Mouse (Mus musculus) heart, embryonic 13.5 days (tissue): ENCODE results near the gene Ap1ar. TPM values are rescaled to one million over a fixed set of nuclear protein-coding genes. Genes with fewer than 3 reads are reported as not detected.

Experiments
- ATAC-seq: fragments of 200-750 bp; cut with Nextera tagmentation; 2 replicates; pipeline ENCODE4 v1.8.0; 2017; ENCODE audit warnings: moderate TSS enrichment; ENCODE audit not compliant: insufficient number of reproducible peaks, low FRiP score, low TSS enrichment; ENCODE audit errors: extremely low read depth
- H3K27ac ChIP-seq: fragments of 300-500 bp; sonication (generic); replicated peaks from 2 replicates; pipeline ENCODE4 v1.5.1; 2015; ENCODE audit warnings: moderate library complexity, mild to moderate bottlenecking, inconsistent platforms
- H3K27me3 ChIP-seq: fragments of 300-500 bp; sonication (generic); replicated peaks from 2 replicates; pipeline ENCODE4 v1.6.1; 2015; ENCODE audit warnings: mild to moderate bottlenecking, inconsistent platforms
- H3K36me3 ChIP-seq: fragments of 300-500 bp; sonication (generic); 2 replicates; pipeline ENCODE4 v1.6.1; 2015; ENCODE audit warnings: mild to moderate bottlenecking, inconsistent platforms
- H3K4me1 ChIP-seq: fragments of 300-500 bp; sonication (generic); 2 replicates; pipeline ENCODE4 v1.6.1; 2015; ENCODE audit warnings: inconsistent platforms
- H3K4me2 ChIP-seq: fragments of 300-500 bp; sonication (generic); 2 replicates; pipeline ENCODE4 v1.6.1; 2015; ENCODE audit warnings: inconsistent platforms, mild to moderate bottlenecking, moderate library complexity
- H3K4me3 ChIP-seq: fragments of 300-500 bp; sonication (generic); 2 replicates; pipeline ENCODE4 v1.5.1; 2015; ENCODE audit warnings: moderate library complexity, mild to moderate bottlenecking, inconsistent platforms
- H3K9ac ChIP-seq: fragments of 300-500 bp; sonication (generic); 2 replicates; pipeline ENCODE4 v1.6.1; 2015; ENCODE audit warnings: inconsistent platforms, mild to moderate bottlenecking, moderate library complexity
- H3K9me3 ChIP-seq: fragments of 300-500 bp; sonication (generic); 2 replicates; pipeline ENCODE4 v1.6.1; 2016; ENCODE audit warnings: inconsistent platforms
- WGBS: fragments of 180-500 bp; shearing (Covaris S2); methylation state at CpG from one replicate; pipeline ENCODE4 v1.1.7; 2015; ENCODE audit warnings: mixed read lengths; 5-methylcytosine and 5-hydroxymethylcytosine counted together
- polyA plus RNA-seq: library from polyadenylated mRNA; unstranded; fragments of >200 nt; fragmentation: Nextera tagmentation; extraction: Ambion mirVana; gene quantifications from 2 replicates; pipeline ENCODE4 v1.2.1, GENCODE M21; 2015

The Ap1ar gene
- polyA plus RNA-seq, 1 experiment from 2014 or later, result 27.5 TPM

DNA sequence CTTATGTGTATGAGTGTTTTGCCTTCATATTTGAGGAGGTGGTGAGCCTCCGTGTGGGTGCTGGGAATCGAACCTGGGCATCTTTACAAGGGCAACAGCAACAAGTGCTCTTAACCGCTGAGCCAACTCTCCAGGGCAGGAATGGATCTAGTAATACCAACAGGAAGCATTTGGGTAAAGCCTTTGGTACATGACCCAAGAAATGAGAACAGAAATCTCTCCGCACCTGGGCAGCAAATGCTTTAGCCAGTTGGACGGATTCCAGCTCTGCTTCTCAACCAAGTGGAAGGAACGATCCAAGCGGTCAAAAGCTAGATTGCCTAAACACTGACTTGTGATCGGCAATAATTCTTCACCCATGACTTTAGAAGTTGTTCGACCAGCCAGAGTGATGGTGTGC lies 56.4 kb downstream of the Ap1ar start:
- 92% methylated on average over 9 of the region's 9 CpGs for WGBS
- Histone ChIP-seq H3K9ac (no peak overlapping the region), H3K36me3 (no peaks in the 10 kb centered on the region), H3K4me1 (peaks cover 7% of the 10 kb centered on the region; the same call in 1 of the 2 replicates), H3K4me3 (no peak overlapping the region), H3K9me3 (no peaks in the 10 kb centered on the region), H3K27ac (no peak overlapping the region), H3K4me2 (no peak overlapping the region), H3K27me3 (no peaks in the 10 kb centered on the region)
- ATAC-seq, result no peak

DNA sequence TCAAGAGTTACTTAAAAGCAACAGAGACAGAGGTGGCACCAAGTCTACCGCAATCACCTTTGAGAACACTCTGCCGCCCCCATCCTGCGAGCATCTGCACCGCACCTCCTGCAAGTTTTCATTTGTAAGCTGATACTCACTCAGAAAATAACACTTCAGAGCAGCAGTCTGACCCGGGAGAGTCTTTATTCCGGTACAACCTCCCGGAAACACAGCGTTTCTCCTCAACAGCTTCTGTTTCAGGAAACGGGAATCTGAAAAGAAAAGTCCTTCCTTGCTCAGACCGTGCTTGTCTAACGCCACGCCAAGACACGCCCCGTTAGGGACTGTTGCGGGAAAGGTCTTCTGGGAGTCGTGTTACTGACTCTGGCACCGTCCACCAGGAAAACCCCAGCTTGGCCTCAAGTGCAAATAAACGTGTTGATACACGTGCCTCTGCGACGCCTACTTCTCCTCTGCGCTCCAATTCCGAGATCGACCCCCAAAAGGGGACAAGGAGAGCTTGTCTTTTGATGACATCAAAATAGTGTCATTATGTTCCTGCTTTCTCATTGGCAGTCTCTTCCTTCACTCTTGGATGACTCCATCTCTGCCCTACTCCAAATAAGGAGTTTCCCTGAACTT lies 57.2 kb downstream of the Ap1ar start, which contains the start of gene Alpk1:
Alpk1 (minus strand) TSS at position 507 of the 624 bp plus-strand sequence.
- ATAC-seq, result no peak; the same call in 1 of the 2 replicates
- Histone ChIP-seq H3K9ac (peak within 1 kb of the TSS; percentile 73), H3K27me3 (no peaks in the 10 kb centered on the region), H3K36me3 (no peaks in the 10 kb centered on the region), H3K4me1 (peaks cover 7% of the 10 kb centered on the region; the same call in 1 of the 2 replicates), H3K27ac (peak within 1 kb of the TSS; percentile 53; the same call in 1 of the 2 replicates), H3K4me2 (peak within 1 kb of the TSS; percentile 71), H3K9me3 (no peaks in the 10 kb centered on the region), H3K4me3 (peak within 1 kb of the TSS; percentile 57)
- under 1% methylated on average over 24 of the region's 24 CpGs for WGBS

DNA sequence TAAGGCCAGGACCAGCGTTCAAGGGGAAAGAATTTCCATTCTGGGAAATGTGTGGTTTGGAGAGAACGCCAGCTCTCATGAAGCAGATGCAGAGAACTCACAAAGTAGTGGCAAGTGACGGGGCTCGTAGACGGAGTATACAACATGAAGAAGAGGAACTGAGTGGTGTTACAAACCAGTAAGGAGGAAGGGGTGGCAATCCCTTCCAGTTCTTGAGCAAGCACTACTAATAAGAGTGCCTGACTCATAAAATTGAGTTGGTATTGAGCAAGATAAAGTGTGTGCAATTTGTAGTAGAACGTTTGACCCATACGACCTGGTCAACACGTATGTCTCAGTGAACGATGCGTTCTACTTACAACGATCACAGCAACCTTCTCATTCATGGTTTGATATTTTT lies 68.2 kb downstream of the Ap1ar start:
- Histone ChIP-seq H3K27me3 (0 out of 2 replicates have a peak, but pooled peaks cover 6% of the 10 kb centered on the region), H3K9me3 (no peaks in the 10 kb centered on the region), H3K4me3 (no peak overlapping the region), H3K9ac (no peak overlapping the region), H3K36me3 (no peaks in the 10 kb centered on the region), H3K4me1 (no peaks in the 10 kb centered on the region), H3K4me2 (no peak overlapping the region), H3K27ac (no peak overlapping the region)
- WGBS, result 83% methylated on average over 11 of the region's 11 CpGs
- no peak for ATAC-seq

DNA sequence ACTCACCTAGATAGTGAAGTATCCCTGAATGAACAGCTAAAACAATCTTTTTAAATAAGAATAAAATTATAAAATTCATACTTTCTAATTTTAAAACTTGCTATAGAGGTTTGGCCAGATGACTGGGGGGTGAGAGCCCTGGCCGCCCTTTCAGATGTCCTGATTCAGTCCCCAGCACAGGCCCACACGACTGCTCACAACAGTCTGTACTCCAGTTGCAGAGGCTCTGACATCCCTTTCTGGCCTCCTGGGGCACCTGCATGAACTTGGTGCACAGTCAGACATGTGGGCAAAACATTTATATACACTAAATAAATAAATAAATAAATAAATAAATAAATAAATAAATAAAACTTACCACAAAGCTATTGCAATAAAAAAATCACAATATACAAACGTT lies 71.4 kb downstream of the Ap1ar start:
- no peak for ATAC-seq
- no peaks in the 10 kb centered on the region for H3K4me1 ChIP-seq
- no peaks in the 10 kb centered on the region for H3K9me3 ChIP-seq
- peaks cover 19% of the 10 kb centered on the region for H3K27me3 ChIP-seq
- no peak overlapping the region for H3K27ac ChIP-seq
- no peak overlapping the region for H3K9ac ChIP-seq
- H3K36me3 ChIP-seq, result no peaks in the 10 kb centered on the region
- 58% methylated on average over 3 of the region's 3 CpGs for WGBS
- no peak overlapping the region for H3K4me2 ChIP-seq
- H3K4me3 ChIP-seq, result no peak overlapping the region

DNA sequence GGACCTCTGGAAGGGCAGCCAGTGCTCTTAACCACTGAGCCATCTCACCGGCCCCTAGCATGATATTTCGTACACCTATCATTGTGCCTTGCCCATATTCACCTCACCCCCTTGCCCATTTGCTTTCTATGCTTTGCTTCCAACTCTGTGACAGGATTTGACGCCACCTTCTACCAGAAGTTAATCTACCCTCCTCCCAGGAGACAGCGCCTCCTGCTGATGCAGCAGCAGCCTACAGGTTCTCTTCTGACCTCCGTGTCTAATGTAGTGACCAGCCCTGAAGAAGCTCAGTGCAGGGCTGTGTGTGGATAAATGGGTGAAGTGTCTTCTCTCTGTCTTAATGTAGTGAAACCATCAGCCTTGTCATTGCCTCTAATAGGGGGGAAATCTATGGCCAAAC lies 72.8 kb downstream of the Ap1ar start:
- WGBS, result 53% methylated on average over 5 of the region's 5 CpGs
- ATAC-seq, result no peak

DNA sequence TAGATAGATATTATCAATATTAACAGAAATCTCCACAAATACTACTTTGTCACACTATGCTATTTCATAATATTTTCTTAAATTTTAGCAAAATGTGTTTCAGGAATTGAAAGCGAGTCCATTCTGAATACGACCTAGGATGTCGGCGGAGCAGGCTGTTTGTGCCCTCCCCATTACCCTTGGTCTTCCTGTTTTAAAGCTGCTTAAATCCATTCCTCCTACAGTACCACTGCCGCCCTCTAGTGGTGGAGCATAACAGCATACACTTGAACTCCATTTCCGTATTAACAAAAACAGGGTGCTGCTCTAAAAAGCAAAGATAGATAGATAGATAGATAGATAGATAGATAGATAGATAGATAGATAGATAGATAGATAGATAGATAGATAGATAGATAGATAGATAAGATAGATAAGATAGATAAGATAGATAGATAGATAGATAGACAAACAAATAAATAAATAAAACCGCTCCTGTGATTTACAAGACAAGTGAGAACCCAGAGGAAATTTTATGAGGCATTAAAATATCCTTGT lies 74.2 kb downstream of the Ap1ar start:
- no peak for ATAC-seq
- Histone ChIP-seq H3K4me2 (no peak overlapping the region), H3K9ac (no peak overlapping the region), H3K4me1 (no peaks in the 10 kb centered on the region), H3K9me3 (no peaks in the 10 kb centered on the region), H3K27me3 (peaks cover 39% of the 10 kb centered on the region), H3K36me3 (no peaks in the 10 kb centered on the region), H3K27ac (no peak overlapping the region), H3K4me3 (no peak overlapping the region)
- 23% methylated on average over 7 of the region's 7 CpGs for WGBS

More for the DNA sequence above, 72.8 kb downstream of the Ap1ar start:
- Histone ChIP-seq H3K4me2 (no peak overlapping the region), H3K4me3 (no peak overlapping the region), H3K9me3 (no peaks in the 10 kb centered on the region), H3K9ac (no peak overlapping the region), H3K4me1 (no peaks in the 10 kb centered on the region), H3K27me3 (peaks cover 28% of the 10 kb centered on the region), H3K27ac (no peak overlapping the region), H3K36me3 (no peaks in the 10 kb centered on the region)

DNA sequence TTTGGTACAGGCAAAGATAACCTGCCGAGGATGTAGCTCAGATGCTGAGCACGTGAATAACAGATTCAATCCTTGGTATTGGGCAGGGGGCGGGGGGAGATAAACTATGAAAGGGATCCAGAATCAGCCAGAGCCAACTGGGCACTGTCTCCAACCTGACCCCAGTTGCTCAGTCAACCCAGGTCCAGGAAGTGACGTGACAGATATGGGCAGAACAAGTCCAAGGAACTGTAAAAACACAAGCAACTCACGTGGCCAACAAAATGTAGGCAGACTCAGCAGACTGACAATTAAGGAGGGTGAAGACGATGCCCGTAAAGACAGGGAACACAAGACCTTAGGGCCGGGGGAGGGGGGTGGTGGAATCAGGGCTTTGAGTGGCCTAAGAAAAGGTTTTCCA lies 74.9 kb downstream of the Ap1ar start:
- Histone ChIP-seq H3K4me2 (no peak overlapping the region), H3K36me3 (no peaks in the 10 kb centered on the region), H3K4me1 (no peaks in the 10 kb centered on the region), H3K27ac (no peak overlapping the region), H3K9me3 (no peaks in the 10 kb centered on the region), H3K4me3 (no peak overlapping the region), H3K27me3 (peaks cover 47% of the 10 kb centered on the region), H3K9ac (no peak overlapping the region)
- WGBS, result 54% methylated on average over 8 of the region's 8 CpGs
- no peak for ATAC-seq

DNA sequence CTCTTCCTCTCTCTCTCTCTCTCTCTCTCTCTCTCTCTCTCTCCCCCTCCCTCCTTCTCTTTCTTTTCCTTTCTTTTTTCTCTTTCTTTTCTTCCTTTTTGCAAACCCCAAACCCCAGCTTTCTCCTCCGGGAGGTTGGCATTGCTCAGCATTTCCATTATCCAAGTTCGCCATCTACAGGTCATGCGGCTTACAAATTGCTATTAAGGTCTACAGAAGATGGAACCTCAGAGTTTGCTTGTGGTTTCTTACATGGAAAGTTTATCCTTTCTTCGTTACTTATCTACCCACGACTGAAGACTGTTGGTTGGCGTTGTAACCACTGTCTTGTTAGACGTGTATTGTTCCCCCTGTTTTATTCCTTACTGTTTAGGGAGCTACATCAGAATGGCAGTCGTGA lies 78.1 kb downstream of the Ap1ar start:
- no peaks in the 10 kb centered on the region for H3K4me1 ChIP-seq
- H3K36me3 ChIP-seq, result no peaks in the 10 kb centered on the region
- ATAC-seq, result no peak
- WGBS, result 17% methylated on average over 8 of the region's 8 CpGs
- peaks cover 71% of the 10 kb centered on the region for H3K27me3 ChIP-seq
- H3K27ac ChIP-seq, result no peak overlapping the region
- no peak overlapping the region for H3K4me3 ChIP-seq
- H3K9ac ChIP-seq, result no peak overlapping the region
- H3K4me2 ChIP-seq, result no peak overlapping the region
- no peaks in the 10 kb centered on the region for H3K9me3 ChIP-seq

DNA sequence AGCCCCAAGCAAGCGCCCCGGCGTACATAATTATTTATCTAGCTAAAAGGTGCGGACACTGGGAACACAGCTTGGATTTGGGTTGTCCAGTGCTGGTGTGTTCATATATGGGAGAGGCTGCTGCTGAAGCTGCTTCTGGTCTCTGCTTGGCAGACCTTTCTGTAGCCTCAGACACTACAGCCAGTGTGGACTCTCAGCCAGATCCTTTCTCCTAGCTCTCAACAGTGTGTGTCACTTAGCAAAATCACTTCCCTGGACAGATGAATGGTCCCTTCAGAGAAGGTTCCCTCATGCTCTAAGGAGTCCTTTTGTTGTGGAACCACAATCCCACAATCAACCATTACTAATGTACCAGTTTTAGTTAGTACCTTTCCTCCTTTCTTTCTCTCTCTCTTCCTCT lies 78.5 kb downstream of the Ap1ar start:
- no peak overlapping the region for H3K27ac ChIP-seq
- ATAC-seq, result no peak
- no peaks in the 10 kb centered on the region for H3K36me3 ChIP-seq
- H3K4me1 ChIP-seq, result no peaks in the 10 kb centered on the region
- no peak overlapping the region for H3K4me2 ChIP-seq
- peaks cover 75% of the 10 kb centered on the region for H3K27me3 ChIP-seq
- WGBS, result 67% methylated on average over 4 of the region's 4 CpGs
- no peak overlapping the region for H3K4me3 ChIP-seq
- H3K9ac ChIP-seq, result no peak overlapping the region
- no peaks in the 10 kb centered on the region for H3K9me3 ChIP-seq

DNA sequence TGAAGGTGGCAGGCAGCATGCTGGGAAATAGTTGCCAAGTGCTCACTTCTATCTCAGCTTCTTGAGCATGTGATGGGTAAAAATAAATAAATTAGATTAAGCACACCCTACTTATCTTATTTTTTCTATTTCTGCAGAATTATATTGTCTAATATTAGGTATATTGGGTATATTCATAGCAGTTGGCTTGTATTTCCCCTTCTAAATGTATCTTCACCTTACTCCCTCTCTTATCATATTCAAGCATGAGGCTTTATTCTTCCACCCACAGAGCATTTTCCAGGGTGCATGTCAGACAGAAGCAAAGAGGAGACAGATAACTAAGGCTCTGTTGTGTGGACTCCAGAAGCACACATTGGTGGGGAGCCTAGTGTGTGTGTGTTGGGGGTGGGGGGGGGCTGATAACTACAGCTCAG lies 79.4 kb downstream of the Ap1ar start:
- H3K27me3 ChIP-seq, result peaks cover 82% of the 10 kb centered on the region
- no peaks in the 10 kb centered on the region for H3K4me1 ChIP-seq
- H3K9ac ChIP-seq, result no peak overlapping the region
- no peak overlapping the region for H3K4me2 ChIP-seq
- no peak overlapping the region for H3K27ac ChIP-seq
- H3K36me3 ChIP-seq, result no peaks in the 10 kb centered on the region
- H3K4me3 ChIP-seq, result no peak overlapping the region
- H3K9me3 ChIP-seq, result no peaks in the 10 kb centered on the region
- no peak for ATAC-seq
